Mouse (Mus musculus) brown adipose tissue, adult 24 weeks (tissue): ENCODE measurements around the gene Nrbp1. TPM values are rescaled to one million over a fixed set of nuclear protein-coding genes. Genes with fewer than 3 reads are reported as not detected.

Source experiments
- polyA plus RNA-seq: library from polyadenylated mRNA; stranded (reverse); fragments of >200 nt; gene quantifications from 2 replicates; pipeline ENCODE4 v1.2.4, GENCODE M21; 2012; ENCODE audit not compliant: missing spikeins, insufficient read depth, insufficient read length

Gene Nrbp1
- polyA plus RNA-seq, 1 experiment = 33.7 TPM

Other genes starting within 250 kb of the Nrbp1 start
- gene Atraid, start 192.6 kb upstream of the Nrbp1 start, polyA plus RNA-seq = 156 and 168 TPM in 2 replicates
- gene Slc5a6, start 191.9 kb upstream of the Nrbp1 start, polyA plus RNA-seq = 8.2 and 10.3 TPM in 2 replicates
- gene Cad, start 186.1 kb upstream of the Nrbp1 start, polyA plus RNA-seq = 6.8 and 19.9 TPM in 2 replicates
- not detected in 2 replicates for gene Dnajc5g, start 134.6 kb upstream of the Nrbp1 start, polyA plus RNA-seq
- gene Slc30a3, start 132.6 kb upstream of the Nrbp1 start, polyA plus RNA-seq = not detected in 2 replicates
- gene Trim54, start 124.2 kb upstream of the Nrbp1 start, polyA plus RNA-seq = 3.2 and 4.2 TPM in 2 replicates
- not detected in 2 replicates for gene Ucn, start 102.0 kb upstream of the Nrbp1 start, polyA plus RNA-seq
- 71.5 and 104 TPM in 2 replicates for gene Mpv17, start 86.6 kb upstream of the Nrbp1 start, polyA plus RNA-seq
- not detected in 2 replicates for gene Gm29609, start 61.0 kb upstream of the Nrbp1 start, polyA plus RNA-seq
- gene Gtf3c2, start 60.7 kb upstream of the Nrbp1 start, polyA plus RNA-seq = 18.3 and 18.4 TPM in 2 replicates
- 56.4 and 64.8 TPM in 2 replicates for gene Snx17, start 47.6 kb upstream of the Nrbp1 start, polyA plus RNA-seq
- gene Eif2b4, start 47.4 kb upstream of the Nrbp1 start, polyA plus RNA-seq = 33.3 and 43.4 TPM in 2 replicates
- 10.0 and 12.1 TPM in 2 replicates for gene Zfp513, start 38.6 kb upstream of the Nrbp1 start, polyA plus RNA-seq
- gene Ppm1g, start 20.2 kb upstream of the Nrbp1 start, polyA plus RNA-seq = 39.8 and 46.0 TPM in 2 replicates
- not detected in 2 replicates for gene Gm9970, start 368 bp downstream of the Nrbp1 start, polyA plus RNA-seq
- gene Krtcap3, start 10.8 kb downstream of the Nrbp1 start, polyA plus RNA-seq = 2.0 TPM in 1 of 2 replicates, not detected in the other
- 28.9 and 34.5 TPM in 2 replicates for gene Ift172, start 50.3 kb downstream of the Nrbp1 start, polyA plus RNA-seq
- gene Fndc4, start 55.2 kb downstream of the Nrbp1 start, polyA plus RNA-seq = 3.6 and 3.7 TPM in 2 replicates
- gene Gckr, start 56.6 kb downstream of the Nrbp1 start, polyA plus RNA-seq = 0.99 TPM in 1 of 2 replicates, not detected in the other
- 5.0 and 6.7 TPM in 2 replicates for gene Zfp512, start 211.6 kb downstream of the Nrbp1 start, polyA plus RNA-seq
- not detected in 2 replicates for gene 4930548H24Rik, start 244.9 kb downstream of the Nrbp1 start, polyA plus RNA-seq